Mouse (Mus musculus) MEL (cell line): Measurements from ENCODE around the gene Slc51b. TPM values are rescaled to one million over a fixed set of nuclear protein-coding genes. Genes with fewer than 3 reads are reported as not detected.

Experiments
- DNase-seq: peaks from one replicate; pipeline ENCODE4 v3.0.0; 2011; ENCODE audit warnings: low read depth, low spot score
- H3K27ac ChIP-seq: 2 replicates; pipeline ENCODE4 v1.5.1; 2012; ENCODE audit warnings: low read depth, mild to moderate bottlenecking, control low read depth, low read length, moderate library complexity; ENCODE audit not compliant: control insufficient read depth
- H3K27me3 ChIP-seq, 2 experiments: fragments of 150-350 bp in 1 of 2; sonication (generic) in 1 of 2; 2 replicates each; pipeline ENCODE4 v1.6.1; 2012; ENCODE audit warnings: low read length in 2 of 2, mild to moderate bottlenecking in 2 of 2, improper control_type of control experiment in 1 of 2, moderate library complexity in 1 of 2; ENCODE audit not compliant: insufficient read depth in 2 of 2, control insufficient read depth in 1 of 2
- H3K36me3 ChIP-seq, 2 experiments: 2 replicates each; pipeline ENCODE4 v1.6.1; 2012 to 2014; ENCODE audit warnings: low read length in 2 of 2, improper control_type of control experiment in 1 of 2, inconsistent platforms in 1 of 2, mild to moderate bottlenecking in 1 of 2; ENCODE audit not compliant: insufficient read depth in 2 of 2, control insufficient read depth in 1 of 2
- H3K4me1 ChIP-seq, 2 experiments: fragments of 150-350 bp in 1 of 2; sonication (generic) in 1 of 2; 2 replicates each; pipeline ENCODE4 v1.6.1; 2012; ENCODE audit warnings: low read length in 2 of 2, improper control_type of control experiment in 1 of 2, mild to moderate bottlenecking in 1 of 2; ENCODE audit not compliant: insufficient read depth in 2 of 2, control insufficient read depth in 1 of 2
- H3K4me3 ChIP-seq, 2 experiments: fragments of 150-350 bp in 1 of 2; sonication (generic) in 1 of 2; 2 replicates each; pipeline ENCODE4 v1.5.1; 2012; ENCODE audit warnings: low read depth in 2 of 2, low read length in 2 of 2, mild to moderate bottlenecking in 2 of 2, moderate library complexity in 2 of 2, control low read depth in 1 of 2, improper control_type of control experiment in 1 of 2; ENCODE audit not compliant: control insufficient read depth in 1 of 2, insufficient read depth in 1 of 2
- H3K79me2 ChIP-seq: 2 replicates; pipeline ENCODE4 v1.6.1; 2012; ENCODE audit warnings: mild to moderate bottlenecking, low read length, moderate library complexity; ENCODE audit not compliant: control insufficient read depth, poor library complexity, insufficient read depth
- H3K9ac ChIP-seq: 2 replicates; pipeline ENCODE4 v1.6.1; 2012; ENCODE audit warnings: low read depth, mild to moderate bottlenecking, control low read depth, low read length, moderate library complexity; ENCODE audit not compliant: control insufficient read depth, poor library complexity, severe bottlenecking
- H3K9me3 ChIP-seq: fragments of 150-350 bp; sonication (generic); replicated peaks from 2 replicates; pipeline ENCODE4 v1.6.1; 2012; ENCODE audit warnings: mild to moderate bottlenecking, low read length, improper control_type of control experiment, moderate library complexity; ENCODE audit not compliant: insufficient read depth
- CHD1 ChIP-seq: IDR thresholded peaks from 2 replicates; pipeline ENCODE4 v1.6.1; 2012; ENCODE audit warnings: low read depth, mild to moderate bottlenecking, inconsistent platforms, low read length, improper control_type of control experiment
- CTCF ChIP-seq, 3 experiments: IDR thresholded peaks in 2 of 3; conservative IDR thresholded peaks in 1 of 3; 2 replicates each; pipeline ENCODE4 v1.5.1; 2011 to 2012; ENCODE audit warnings: low read length in 3 of 3, low read depth in 2 of 3, mild to moderate bottlenecking in 2 of 3, improper control_type of control experiment in 1 of 3, inconsistent platforms in 1 of 3, mixed read lengths in 1 of 3, moderate library complexity in 1 of 3; ENCODE audit not compliant: control insufficient read depth in 1 of 3, insufficient read depth in 1 of 3, poor library complexity in 1 of 3, severe bottlenecking in 1 of 3
- E2F4 ChIP-seq: IDR thresholded peaks from 2 replicates; pipeline ENCODE4 v1.6.1; 2011; ENCODE audit warnings: low read depth, low read length, improper control_type of control experiment, borderline replicate concordance
- GATA1 ChIP-seq: IDR thresholded peaks from 2 replicates; pipeline ENCODE4 v1.6.1; 2011; ENCODE audit warnings: low read depth, low read length, improper control_type of control experiment
- HCFC1 ChIP-seq: IDR thresholded peaks from 2 replicates; pipeline ENCODE4 v1.6.1; 2012; ENCODE audit warnings: low read depth, mild to moderate bottlenecking, inconsistent platforms, low read length, improper control_type of control experiment, moderate library complexity
- JUND ChIP-seq: IDR thresholded peaks from 2 replicates; pipeline ENCODE4 v1.6.1; 2011; ENCODE audit warnings: low read depth, mild to moderate bottlenecking, improper control_type of control experiment, low read length
- KAT2A ChIP-seq: conservative IDR thresholded peaks from 2 replicates; pipeline ENCODE4 v1.6.1; 2012; ENCODE audit warnings: low read depth, low read length, improper control_type of control experiment, inconsistent platforms
- MAFK ChIP-seq: IDR thresholded peaks from 2 replicates; pipeline ENCODE4 v1.6.1; 2011; ENCODE audit warnings: low read depth, mild to moderate bottlenecking, low read length, improper control_type of control experiment, borderline replicate concordance
- MXI1 ChIP-seq: IDR thresholded peaks from 2 replicates; pipeline ENCODE4 v1.6.1; 2011; ENCODE audit warnings: mild to moderate bottlenecking, low read depth, low read length, improper control_type of control experiment
- MYC ChIP-seq: IDR thresholded peaks from 2 replicates; pipeline ENCODE4 v1.6.1; 2011; ENCODE audit warnings: low read depth, mild to moderate bottlenecking, low read length, improper control_type of control experiment, moderate library complexity
- NELFE ChIP-seq: IDR thresholded peaks from 2 replicates; pipeline ENCODE4 v1.6.1; 2011; ENCODE audit warnings: low read depth, low read length, improper control_type of control experiment
- POLR2A ChIP-seq, 2 experiments: IDR thresholded peaks; 2 replicates each; pipeline ENCODE4 v1.6.1; 2011 to 2012; ENCODE audit warnings: low read length in 2 of 2, mild to moderate bottlenecking in 2 of 2, control low read depth in 1 of 2, improper control_type of control experiment in 1 of 2, low read depth in 1 of 2, moderate library complexity in 1 of 2; ENCODE audit not compliant: control insufficient read depth in 1 of 2, insufficient read depth in 1 of 2, poor library complexity in 1 of 2
- RAD21 ChIP-seq: IDR thresholded peaks from 2 replicates; pipeline ENCODE4 v1.6.1; 2011; ENCODE audit warnings: mild to moderate bottlenecking, low read depth, low read length, improper control_type of control experiment
- SIN3A ChIP-seq: IDR thresholded peaks from 2 replicates; pipeline ENCODE4 v1.6.1; 2012; ENCODE audit warnings: low read length, improper control_type of control experiment, inconsistent platforms
- SMC3 ChIP-seq: IDR thresholded peaks from 2 replicates; pipeline ENCODE4 v1.6.1; 2011; ENCODE audit warnings: low read depth, low read length, improper control_type of control experiment
- TAL1 ChIP-seq: IDR thresholded peaks from 2 replicates; pipeline ENCODE4 v1.6.1; 2012; ENCODE audit warnings: mild to moderate bottlenecking, inconsistent platforms, low read length, moderate library complexity, mixed read lengths
- TBP ChIP-seq: IDR thresholded peaks from 2 replicates; pipeline ENCODE4 v1.8.0; 2011; ENCODE audit warnings: low read depth, low read length, improper control_type of control experiment
- TCF12 ChIP-seq: IDR thresholded peaks from 2 replicates; pipeline ENCODE4 v1.6.1; 2014; ENCODE audit warnings: low read depth, mild to moderate bottlenecking, inconsistent platforms, low read length, improper control_type of control experiment, moderate library complexity
- UBTF ChIP-seq: IDR thresholded peaks from 2 replicates; pipeline ENCODE4 v1.6.1; 2012; ENCODE audit warnings: low read depth, mild to moderate bottlenecking, inconsistent platforms, low read length, improper control_type of control experiment, moderate library complexity, borderline replicate concordance; ENCODE audit not compliant: insufficient read depth
- USF2 ChIP-seq, 2 experiments: IDR thresholded peaks; 2 replicates each; pipeline ENCODE4 v1.6.1; 2011 to 2012; ENCODE audit warnings: improper control_type of control experiment in 2 of 2, low read length in 2 of 2, borderline replicate concordance in 1 of 2, inconsistent platforms in 1 of 2, low read depth in 1 of 2, mild to moderate bottlenecking in 1 of 2; ENCODE audit not compliant: insufficient read depth in 1 of 2
- ZC3H11A ChIP-seq: IDR thresholded peaks from 2 replicates; pipeline ENCODE4 v1.6.1; 2012; ENCODE audit warnings: low read depth, mild to moderate bottlenecking, inconsistent platforms, low read length, improper control_type of control experiment
- ZNF384 ChIP-seq: IDR thresholded peaks from 2 replicates; pipeline ENCODE4 v1.6.1; 2012; ENCODE audit warnings: low read depth, mild to moderate bottlenecking, inconsistent platforms, low read length, improper control_type of control experiment
- polyA plus RNA-seq, 2 experiments: library from polyadenylated mRNA; stranded (reverse) in 1 of 2; unstranded in 1 of 2; fragments of >175 nt in 1 of 2; fragments of >200 nt in 1 of 2; gene quantifications; 2 replicates each; pipeline versions ENCODE4 v1.2.1 to v1.2.4; 2012; ENCODE audit warnings: low replicate concordance in 2 of 2, low read depth in 1 of 2; ENCODE audit not compliant: insufficient read length in 2 of 2, insufficient read depth in 1 of 2, missing spikeins in 1 of 2
- total RNA-seq: library from RNA; depleted of rRNA; stranded (reverse); fragments of 300-350 nt; gene quantifications from 2 replicates; pipeline ENCODE4 v1.2.3, GENCODE M21; 2012

Slc51b gene
- total and polyA plus RNA-seq, 3 experiments: not detected

DNA sequence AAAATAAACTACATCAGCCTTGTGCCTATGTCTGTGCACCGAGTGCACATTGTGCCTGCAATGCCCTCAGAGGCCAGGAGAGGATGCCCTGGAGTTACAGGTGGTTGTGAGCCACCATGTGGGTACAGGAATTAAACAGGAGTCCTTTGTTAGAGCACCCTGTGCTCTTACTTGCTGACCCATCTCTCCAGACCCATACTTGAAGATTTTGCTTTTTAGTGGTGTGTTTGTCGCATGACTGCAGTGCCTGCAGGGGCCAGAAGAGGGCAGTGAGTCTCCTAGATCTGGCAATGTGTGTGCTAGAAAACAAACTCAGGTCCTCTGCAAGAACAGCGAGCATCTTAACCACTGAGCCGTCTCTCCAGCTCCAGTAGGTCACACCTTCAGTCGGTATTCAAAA lies 11.4 kb upstream of the Slc51b start:
- TF ChIP-seq CHD1: no peak
- peak; percentile 35; the same call in 1 of the 2 replicates for TF ChIP-seq MXI1
- TF ChIP-seq CTCF (IDR thresholded peaks at IDR 0.05 in 2 of 3, conservative IDR thresholded peaks at IDR 0.05 in 1 of 3; ENCODE audit: control insufficient read depth in 1 of 3, insufficient read depth in 1 of 3, low read depth in 2 of 3, low read length in 3 of 3, poor library complexity in 1 of 3, severe bottlenecking in 1 of 3): peak; percentile 77 to 92 (median 79)
- TF ChIP-seq UBTF: no peak
- TF ChIP-seq MYC: peak; percentile 43; the same call in 1 of the 2 replicates
- TF ChIP-seq SMC3: peak; percentile 59
- TF ChIP-seq ZC3H11A: peak; percentile 50
- peak; percentile 70 for TF ChIP-seq RAD21
- peaks cover 0 to 10% of the 10 kb centered on the region in 2 experiments; a peak in 3 of 4 replicates for H3K4me1 ChIP-seq
- peak; percentile 88 for DNase-seq
- no peaks in the 10 kb centered on the region for H3K27me3 ChIP-seq
- no peak overlapping the region for H3K27ac ChIP-seq
- no peaks in the 10 kb centered on the region for H3K9me3 ChIP-seq
- 0 out of 2 replicates have a peak overlapping the region, but pooled peaks have one; percentile 21 for H3K9ac ChIP-seq
- H3K4me3 ChIP-seq: no peak overlapping the region
- peaks cover 0 to 9% of the 10 kb centered on the region in 2 experiments; a peak in 2 of 4 replicates for H3K36me3 ChIP-seq
- H3K79me2 ChIP-seq: peaks cover 10% of the 10 kb centered on the region

DNA sequence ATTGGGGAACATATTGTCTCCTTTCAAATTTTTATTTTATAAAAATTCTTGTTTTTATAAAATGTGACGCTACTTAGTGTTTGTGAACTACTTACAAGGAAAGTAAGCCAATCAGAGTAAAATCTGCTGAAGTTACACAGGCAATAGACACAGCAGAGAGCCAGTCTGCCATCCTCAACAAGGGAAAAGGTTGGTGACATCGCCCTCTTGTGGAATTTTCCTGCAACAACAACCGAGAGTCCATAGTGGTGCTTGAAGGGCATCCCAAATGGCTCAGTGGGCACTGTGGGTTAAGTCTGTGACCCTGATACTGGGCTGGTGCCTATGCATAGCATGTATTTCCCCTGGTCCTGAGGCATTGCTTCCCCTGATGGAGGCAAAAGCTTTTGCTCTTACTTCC lies 9.5 kb upstream of the Slc51b start:
- Histone ChIP-seq H3K9ac (no peak overlapping the region), H3K4me3 (no peak overlapping the region), H3K4me1 (peaks cover 0 to 10% of the 10 kb centered on the region in 2 experiments; a peak in 3 of 4 replicates), H3K9me3 (no peaks in the 10 kb centered on the region), H3K36me3 (peaks cover 0 to 9% of the 10 kb centered on the region in 2 experiments; a peak in 2 of 4 replicates), H3K27me3 (no peaks in the 10 kb centered on the region), H3K79me2 (peaks cover 10% of the 10 kb centered on the region), H3K27ac (no peak overlapping the region)
- TF ChIP-seq NELFE (no peak), KAT2A (no peak), TBP (no peak), USF2 (IDR thresholded peaks at IDR 0.05; ENCODE audit: borderline replicate concordance in 1 of 2, insufficient read depth in 1 of 2, low read depth in 1 of 2, low read length in 2 of 2) (no peak), E2F4 (no peak), SMC3 (peak; percentile 87), GATA1 (no peak), UBTF (no peak), CTCF (IDR thresholded peaks at IDR 0.05 in 2 of 3, conservative IDR thresholded peaks at IDR 0.05 in 1 of 3; ENCODE audit: control insufficient read depth in 1 of 3, insufficient read depth in 1 of 3, low read depth in 2 of 3, low read length in 3 of 3, poor library complexity in 1 of 3, severe bottlenecking in 1 of 3) (peak; percentile 73 to 97 (median 95)), HCFC1 (no peak), ZC3H11A (peak; percentile 79), MAFK (no peak), TAL1 (no peak), ZNF384 (no peak), SIN3A (no peak), MYC (no peak), TCF12 (no peak), CHD1 (no peak), POLR2A (IDR thresholded peaks at IDR 0.05; ENCODE audit: control insufficient read depth in 1 of 2, insufficient read depth in 1 of 2, low read depth in 1 of 2, low read length in 2 of 2, poor library complexity in 1 of 2) (no peak), RAD21 (peak; percentile 93), JUND (no peak)
- DNase-seq: peak; percentile 85
